Mouse (Mus musculus): ENCODE measurements around the gene Gng7.
A peak's percentile ranks its signal among the peaks of the same experiment; 100 is the strongest.
"Not testable (repeated sequence)": the region's sequence is repeated elsewhere in the genome, so short reads cannot be mapped to it uniquely, and the experiment has no call there.

The Gng7 gene

DNA sequence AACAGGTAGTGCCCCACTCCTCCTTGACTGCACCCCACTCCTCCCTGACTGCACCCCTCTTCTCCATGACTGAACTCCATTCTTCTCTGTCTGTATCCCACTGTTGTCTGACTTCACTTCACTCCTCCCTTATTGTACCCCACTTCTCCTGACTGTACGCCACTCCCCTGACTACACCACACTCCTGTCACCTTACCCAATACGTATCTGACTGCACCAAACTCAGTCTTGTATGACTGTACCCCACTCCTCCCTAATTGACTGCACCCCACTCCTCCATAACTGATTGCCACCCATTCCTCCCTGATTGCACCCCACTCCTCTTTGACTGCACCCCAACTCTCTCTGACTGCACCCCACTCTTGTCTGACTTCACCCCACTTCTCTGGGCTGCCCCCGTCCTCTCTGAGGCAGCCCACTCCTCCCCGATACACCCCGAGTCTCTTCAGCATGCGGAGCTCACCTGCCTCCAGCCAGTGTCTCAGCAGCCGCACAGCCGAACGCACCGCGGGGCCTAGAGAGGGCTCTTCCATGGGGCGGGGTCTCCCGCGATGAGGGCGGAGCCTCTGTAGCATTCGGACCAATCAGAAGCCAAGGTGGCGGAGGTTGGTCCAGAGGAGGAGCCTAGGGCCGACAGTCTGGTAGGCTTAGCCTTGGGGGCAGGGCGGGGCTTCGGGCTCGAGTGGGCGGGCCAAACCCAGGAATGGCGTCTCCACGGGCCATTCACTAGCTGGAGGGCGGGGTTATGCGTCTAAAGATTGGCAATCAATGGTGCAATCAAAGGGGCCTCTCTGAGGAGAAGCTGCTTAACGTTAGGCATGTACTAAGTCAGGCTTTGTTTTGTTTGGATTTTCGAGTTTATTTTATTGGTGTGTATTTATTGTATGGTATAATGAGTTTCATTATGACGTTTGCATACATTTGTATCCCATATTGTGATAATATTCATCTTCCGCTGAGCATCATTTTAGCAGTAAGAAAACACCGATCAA, at the start of gene Gng7:
TSS of gene Gng7 (minus strand) at position 553 of the 992 bp plus-strand sequence.
- peak; percentile 96 for DNase-seq (ENCODE audit: low read depth)

DNA sequence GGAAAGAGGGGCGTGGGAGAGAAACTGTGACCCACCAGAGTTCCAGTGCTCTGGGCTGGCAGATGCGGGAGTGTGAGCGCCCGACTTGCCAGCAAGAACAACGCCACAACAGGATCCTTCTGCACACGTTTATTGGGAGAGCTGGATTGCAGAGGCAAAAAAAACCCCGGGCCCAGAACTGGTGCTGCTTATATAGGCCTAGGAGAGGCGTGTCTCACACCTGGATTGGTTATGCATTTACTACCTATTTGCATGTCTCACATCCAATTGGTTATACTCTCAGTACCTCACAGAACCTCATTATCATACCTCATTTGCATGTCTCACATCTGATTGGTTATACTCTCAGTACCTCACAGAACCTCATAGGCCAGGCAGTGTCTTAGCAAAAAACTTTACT, 49.8 kb upstream of the Gng7 start:
- not testable (repeated sequence) for DNase-seq (ENCODE audit: low read depth)

DNA sequence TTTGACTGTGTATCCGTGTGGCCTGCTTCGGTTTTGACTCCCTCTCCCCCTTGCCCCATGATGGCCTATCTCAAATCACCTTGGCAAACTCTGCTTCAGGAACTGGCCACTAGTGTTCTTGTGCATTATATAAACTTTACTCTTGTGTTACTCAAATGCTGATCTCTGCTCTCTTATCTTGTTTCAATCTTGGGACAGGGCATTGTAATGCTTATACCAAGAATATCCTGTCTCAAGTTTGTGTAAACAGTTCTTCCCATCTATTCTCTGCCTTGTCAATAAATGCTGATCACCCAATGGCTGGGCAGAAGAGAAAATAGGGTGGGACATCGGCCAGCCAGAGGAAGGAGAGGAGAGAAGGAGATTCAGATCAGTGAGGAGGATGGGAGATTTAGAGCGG, 48.0 kb upstream of the Gng7 start:
- DNase-seq (ENCODE audit: low read depth), result no peak

DNA sequence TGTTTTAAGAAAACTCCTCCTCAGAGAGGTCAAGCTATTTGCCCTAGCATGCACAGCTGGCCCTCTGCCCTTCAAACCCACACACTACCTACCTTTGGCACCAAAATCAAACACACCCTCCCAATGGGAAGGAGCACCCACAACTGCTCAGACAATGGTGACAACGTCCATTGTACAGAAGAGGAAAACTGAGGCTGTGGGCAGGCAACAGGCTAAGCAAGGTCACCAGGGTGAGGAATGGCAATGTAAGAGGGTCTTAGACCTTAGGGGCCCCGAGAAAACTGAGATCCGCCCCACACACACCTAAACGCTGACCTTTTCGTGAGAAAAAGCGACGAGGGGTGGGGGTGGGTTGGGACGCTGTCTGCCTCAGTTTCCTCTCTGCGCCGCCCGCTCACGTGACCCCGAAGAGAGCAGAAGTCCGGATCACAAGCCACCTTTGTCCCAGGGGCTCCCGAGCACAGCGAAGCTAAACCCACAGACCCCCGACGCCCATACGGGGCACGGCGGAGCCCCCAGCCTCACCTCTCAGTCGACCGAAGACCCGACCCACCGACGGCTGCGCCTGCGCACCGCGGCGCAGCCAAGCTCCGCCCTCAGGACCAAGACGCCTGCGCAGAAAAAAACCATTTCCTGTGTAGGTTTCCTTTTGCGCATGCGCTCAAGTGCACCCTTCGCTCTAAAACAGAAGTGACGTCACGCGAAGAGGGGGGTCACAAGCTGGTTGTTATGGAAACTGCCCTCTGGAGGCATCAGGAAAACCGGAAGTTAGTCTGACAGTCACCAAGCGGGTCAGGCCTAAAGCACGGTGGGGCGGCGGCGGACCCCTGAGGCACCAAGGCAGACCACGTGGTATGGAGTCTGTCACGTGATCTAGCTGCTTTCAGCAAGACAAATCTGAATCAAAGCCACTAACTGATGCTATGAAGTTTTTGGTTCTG, 45.1 kb upstream of the Gng7 start, which contains the start of gene Sgta:
TSS of gene Sgta (minus strand) at position 579 of the 941 bp plus-strand sequence.
- DNase-seq (ENCODE audit: low read depth), result peak; percentile 100

DNA sequence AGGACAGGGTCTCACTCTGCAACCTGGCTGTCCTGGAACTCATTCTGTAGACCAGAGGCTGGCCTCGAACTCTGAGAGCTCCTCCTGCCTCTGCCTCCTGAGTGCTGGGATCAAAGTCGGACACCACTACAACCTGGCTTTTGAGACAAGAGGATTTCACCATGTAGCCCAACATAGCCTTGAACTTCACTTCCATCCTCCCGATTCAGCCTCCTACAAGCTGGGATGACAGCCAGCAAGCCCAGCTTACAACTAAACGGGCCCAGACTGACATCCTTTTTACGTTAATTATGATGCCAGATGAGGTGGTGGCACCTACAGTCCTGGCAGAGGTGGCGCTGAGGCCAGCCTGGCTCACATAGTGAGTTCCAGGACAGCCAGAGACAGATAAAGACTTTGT, 44.2 kb upstream of the Gng7 start:
- DNase-seq (ENCODE audit: low read depth), result no peak

DNA sequence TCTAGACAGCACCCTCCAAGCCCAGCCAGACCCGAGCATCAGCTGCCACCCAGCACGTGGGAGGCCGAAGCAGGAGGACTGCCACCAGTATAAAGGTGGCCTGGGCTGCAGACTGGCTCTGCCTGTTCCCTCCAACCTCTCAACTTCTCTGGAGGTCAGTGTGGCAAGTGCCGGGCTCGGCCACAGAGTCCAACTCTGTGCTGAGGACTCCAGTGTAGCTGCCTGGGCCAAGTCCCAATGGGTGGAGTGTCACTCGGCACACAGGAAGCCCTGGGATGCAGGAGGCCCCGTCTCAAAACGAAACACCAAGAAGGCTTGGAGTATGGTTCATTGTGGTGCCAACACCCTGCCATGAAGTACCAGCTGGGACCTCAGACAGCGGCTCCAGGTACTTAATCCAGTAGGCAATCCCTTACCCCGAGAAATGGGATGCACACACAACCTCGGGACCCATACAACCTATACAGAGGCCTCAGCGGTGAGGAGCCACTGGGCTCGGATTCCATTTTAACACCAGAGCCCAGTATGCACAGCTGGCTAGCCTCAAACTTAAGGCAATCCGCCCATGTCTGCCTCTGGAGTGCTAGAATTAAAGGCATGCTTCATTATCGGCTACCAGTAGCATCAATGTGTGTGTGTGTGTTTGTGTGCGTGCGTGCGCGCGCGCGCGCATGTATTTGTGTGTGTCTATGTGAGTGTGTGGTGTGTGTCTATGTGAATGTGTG, 42.8 kb upstream of the Gng7 start:
- no peak for DNase-seq (ENCODE audit: low read depth)

DNA sequence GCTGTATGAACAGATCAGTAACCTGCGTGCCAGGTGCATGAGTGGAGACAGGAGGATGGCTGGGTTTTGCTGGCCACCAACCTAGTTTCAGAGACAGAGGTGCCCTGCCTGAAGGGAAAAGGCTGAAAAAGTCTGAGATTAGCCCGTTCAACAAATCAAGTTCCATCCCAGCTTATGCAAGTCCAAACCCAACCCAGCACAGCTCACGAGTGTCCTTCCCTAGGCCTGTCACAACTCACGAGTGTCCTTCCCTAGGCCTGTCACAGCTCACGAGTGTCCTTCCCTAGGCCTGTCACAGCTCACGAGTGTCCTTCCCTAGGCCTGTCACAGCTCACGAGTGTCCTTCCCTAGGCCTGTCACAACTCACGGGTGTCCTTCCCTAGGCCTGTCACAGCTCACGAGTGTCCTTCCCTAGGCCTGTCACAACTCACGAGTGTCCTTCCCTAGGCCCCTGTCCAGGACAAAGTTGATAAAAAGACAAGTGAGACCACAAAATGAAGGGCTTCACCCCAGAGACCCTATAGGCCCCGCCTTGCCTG, 41.1 kb upstream of the Gng7 start:
- not testable (repeated sequence) for DNase-seq (ENCODE audit: low read depth)

DNA sequence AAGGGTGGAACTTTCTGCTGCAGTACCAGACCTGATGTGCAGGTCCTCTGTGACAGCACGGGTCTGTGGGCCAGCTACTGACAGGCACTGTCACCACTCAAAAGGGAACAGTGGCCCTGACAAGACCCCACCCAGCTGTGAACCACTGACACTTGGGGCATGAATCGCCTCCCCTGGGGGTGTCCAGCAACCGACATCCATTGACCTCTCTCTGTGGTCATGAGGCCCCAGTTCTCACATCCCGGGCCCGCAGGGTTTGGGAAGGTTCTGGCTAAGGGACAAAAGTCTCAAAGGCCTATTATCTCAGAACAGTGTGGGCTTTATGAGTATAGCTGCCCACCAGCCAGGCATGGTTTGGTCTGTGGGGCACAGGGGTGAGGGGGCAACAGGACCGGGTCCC, 40.4 kb upstream of the Gng7 start:
- no peak for DNase-seq (ENCODE audit: low read depth)

DNA sequence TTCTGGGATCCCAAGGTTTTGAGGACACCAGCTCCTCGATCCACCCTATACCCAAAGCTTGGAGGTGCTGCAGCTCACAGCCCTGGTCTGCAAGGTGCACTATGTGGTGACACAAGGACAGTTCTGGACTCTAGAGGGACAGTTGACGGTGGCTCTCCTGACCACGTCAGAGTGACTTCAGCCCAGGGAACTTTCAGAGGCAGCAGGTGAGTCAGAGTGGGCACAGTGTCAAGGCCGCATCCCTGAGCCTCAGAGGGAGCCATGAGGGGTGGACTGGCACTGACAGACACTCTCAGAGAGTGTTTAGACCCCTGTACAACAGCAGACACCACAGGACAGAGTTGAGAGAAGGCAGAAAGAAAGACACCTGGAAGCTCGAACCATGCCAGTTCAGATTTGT, 37.8 kb upstream of the Gng7 start:
- DNase-seq (ENCODE audit: low read depth), result no peak

DNA sequence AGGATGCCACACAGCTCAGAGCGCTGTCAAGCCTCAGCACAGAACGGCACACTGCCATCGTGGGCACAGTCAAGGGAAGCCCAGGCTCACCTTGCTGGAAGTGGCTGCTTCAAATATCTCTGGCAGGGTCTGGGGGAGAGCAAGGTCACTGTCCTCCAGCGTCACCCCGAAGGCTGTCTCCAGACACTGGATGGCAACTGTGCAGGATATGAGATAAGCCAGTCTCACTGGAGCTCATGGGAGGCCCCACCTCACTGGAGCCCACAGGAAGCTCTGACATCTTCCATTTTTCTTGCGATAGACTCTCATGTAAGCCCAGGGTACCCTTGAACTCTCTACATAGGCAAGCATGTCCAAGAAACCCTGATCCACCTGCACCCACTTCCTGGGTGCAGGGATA, 36.4 kb upstream of the Gng7 start:
- DNase-seq (ENCODE audit: low read depth), result no peak

DNA sequence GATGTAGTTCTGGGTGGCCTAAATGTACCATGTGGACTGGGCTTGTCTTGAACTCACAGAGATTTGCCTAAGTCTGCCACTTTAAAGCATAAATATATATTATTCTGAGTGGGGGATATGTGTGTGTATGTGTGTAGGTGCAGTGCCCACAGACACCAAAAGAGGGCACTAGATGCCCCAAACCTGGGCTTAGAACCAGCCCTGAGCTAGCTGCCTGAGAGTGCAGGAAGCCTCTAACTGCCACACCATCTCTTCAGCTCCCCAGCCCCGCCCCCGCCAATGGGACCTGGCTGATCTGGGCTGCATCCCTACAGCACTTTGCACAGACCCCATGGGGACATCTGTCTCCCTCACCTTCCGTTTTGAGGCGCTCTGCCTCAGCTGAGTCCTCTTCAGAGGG, 35.9 kb upstream of the Gng7 start:
- peak; percentile 70 for DNase-seq (ENCODE audit: low read depth)

DNA sequence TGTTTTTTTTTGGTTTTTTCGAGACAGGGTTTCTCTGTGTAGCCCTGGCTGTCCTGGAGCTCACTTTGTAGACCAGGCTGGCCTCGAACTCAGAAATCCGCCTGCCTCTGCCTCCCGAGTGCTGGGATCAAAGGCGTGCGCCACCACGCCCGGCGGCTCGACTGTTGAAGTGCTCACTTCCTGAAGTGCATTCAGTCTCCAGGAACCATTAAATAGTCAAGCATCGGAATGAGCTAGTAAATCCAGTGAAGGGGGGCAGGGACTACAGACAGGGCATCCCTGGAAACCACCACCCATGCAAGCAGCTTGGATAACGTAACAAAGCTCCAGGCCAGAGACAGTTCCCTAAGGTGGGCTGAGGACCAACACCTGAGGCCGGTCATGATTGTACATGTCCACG, 30.5 kb upstream of the Gng7 start:
- not testable (repeated sequence) for DNase-seq (ENCODE audit: low read depth)

DNA sequence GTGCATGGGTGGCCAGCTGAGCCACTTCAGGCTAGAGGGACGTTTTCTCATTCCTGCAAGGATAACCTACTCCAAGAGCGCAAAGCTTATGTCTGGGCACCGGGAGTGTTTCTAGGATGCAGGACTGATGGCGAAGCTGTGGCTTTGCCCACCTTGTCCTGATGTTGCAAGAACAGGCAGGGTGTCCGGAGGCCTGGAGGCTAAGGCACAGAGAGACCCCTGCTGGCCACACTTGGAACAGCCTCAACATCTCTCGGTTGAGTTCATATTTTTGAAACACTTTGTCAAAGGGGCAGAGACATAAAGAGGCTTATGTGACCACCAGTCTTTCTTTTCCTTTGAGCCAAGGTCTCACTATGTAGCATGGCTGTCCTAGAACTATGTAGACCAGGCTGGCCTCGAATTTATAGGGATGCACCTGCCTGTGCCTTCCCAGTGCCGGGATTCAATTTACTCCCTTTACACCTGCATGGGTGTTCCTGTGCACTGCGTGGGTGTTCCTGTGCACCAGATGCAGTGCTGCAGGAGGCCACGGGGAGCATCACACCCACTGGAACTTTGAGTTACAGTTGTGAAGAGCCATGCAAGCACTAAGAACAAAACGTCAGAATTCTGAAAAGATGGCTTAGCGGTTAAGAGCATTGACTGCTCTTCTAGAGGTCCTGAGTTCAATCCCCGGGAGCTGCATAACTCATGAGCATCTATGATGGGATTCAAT, 26.9 kb upstream of the Gng7 start:
- peak; percentile 89 for DNase-seq (ENCODE audit: low read depth)

DNA sequence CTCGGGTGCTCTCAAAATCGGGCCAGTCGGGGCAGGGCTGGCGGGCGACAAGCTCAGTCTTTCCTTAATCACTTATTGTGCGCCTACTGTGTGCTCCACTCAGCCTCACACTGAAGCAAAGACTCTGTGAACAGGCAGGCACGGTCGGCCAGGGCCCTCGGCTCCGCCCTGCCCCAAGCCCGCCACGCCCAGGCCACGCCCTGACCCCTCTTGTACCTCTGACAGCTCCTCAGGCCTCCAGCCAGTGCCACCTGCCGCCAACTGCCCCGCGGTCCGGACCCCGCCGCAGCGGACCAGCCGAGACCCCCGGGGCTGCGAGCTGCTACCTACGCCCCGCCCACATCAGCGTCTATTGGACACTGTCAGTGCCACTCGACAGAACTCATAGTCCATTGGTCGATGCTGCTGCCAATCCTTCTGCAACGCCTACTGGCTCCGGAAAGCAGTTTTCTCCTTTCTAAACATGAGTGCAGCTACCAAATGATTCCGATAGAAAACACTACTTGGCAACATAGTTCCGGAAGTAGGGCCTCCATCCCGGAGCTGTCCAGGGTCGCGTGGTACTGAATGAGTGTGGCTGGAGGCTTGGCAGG, 22.3 kb upstream of the Gng7 start, which contains the start of gene Slc39a3:
TSS of gene Slc39a3 (minus strand) at position 439 of the 593 bp plus-strand sequence.
- peak; percentile 99 for DNase-seq (ENCODE audit: low read depth)

DNA sequence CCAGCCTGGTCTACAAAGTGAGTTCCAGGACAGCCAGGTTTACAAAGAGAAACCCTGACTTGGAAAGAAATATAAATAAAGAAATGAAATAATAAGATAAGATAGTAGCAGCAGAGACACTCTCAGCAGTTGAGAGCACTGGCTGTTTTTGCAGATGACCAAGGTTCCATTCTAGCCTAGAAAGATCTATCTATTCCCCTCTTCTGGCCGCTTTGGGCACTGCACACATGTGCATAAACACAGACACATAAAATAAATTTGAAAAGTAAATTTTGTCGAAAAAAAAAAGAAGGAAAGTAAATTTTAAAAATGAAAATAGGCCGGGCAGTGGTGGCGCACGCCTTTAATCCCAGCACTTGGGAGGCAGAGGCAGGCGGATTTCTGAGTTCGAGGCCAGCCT, 21.5 kb upstream of the Gng7 start:
- peak; percentile 77 for DNase-seq (ENCODE audit: low read depth)

DNA sequence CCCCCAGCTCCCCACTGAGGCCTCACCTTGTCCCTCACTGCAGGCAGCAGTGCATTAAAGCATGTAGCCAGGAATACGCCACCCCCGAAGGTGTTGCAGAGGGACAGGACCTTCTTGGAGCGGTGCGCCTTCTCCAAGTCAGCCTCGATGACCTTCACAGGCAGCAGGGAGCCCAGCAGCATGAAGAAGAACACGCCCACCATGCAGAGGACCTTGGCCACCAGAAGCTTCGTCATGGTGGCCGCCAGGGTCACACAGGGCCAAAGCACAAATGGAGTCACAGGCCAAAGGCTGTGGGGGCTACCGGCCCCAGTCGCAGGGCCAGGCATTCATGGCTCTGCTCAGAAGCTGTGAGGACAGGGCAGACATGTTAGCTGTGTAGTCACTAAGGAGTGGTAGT, 18.8 kb upstream of the Gng7 start:
- DNase-seq (ENCODE audit: low read depth), result no peak

DNA sequence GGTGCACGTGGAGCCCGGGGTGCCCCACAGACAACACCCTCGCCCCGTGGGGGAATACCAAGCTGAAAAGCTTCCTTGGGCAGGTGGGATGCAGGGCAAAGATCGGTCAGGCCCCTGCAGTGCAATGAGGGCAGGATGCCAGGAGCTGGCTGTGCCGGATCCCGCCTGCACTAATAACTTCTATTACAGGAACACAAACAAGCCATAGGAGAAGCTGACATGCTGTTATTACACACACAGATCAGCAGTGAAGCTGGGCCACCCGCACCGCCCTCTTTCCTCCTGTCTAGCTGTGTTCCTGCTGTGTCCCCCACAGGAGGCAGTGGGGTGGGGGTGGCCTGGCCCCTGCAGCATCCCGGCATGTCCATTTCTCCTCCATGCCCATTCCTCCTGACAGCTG, 14.3 kb upstream of the Gng7 start:
- DNase-seq (ENCODE audit: low read depth), result no peak

DNA sequence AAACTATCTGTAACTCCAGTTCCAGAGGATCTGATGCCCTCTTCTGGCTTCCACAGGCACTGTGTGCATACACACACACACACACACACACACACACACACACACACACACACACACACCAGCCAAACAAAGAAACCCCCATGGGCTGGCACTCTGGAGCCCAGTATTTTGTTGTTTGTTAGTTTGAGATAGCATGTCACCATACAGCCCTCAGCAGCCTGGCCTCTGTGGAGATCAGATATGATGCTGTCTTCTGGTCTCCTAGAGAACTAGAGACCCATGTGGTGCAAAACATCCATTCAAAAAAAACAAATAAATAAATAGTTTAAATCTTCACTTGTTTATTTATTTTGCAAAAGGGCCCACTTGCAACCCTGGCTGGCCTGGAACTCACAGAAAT, 13.5 kb upstream of the Gng7 start:
- no peak for DNase-seq (ENCODE audit: low read depth)

DNA sequence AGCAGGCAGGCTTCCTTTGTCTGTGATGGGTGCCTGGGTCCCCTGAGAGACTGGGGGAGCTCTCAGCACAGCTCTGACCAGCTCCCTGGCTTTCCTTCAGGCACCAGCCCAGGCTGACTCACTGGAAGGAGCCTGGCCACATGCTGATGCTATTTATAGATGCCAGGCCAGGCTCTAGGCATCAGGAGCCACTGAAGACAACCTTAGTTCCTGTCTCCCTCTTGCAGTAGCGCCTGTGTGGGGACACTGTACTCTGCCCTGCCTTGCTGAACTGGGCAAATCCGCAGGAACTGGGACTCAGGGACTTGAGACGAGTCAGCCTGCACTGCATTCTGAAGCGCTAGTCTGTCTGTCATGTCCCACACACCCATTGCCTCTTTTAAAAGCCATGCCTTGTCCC, 12.6 kb upstream of the Gng7 start:
- peak; percentile 93 for DNase-seq (ENCODE audit: low read depth)

DNA sequence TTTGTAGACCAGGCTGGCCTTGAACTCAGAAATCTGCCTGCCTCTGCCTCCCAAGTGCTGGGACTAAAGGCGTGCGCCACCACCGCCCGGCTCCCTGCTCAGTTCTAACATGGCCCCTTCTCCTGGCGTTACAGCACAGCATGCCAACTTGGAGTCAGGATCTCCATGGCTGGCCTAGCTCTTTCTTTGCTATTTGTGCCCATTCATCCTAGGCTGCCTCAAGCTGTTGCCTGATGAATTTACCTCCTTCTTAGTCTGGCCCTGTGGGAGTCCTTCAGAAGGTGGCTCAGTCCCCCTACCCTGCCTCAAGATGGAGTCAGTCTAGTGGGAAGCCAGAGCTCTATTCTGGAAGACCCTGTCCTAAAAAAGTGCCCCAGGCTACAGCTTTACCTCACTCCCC, 12.1 kb upstream of the Gng7 start:
- DNase-seq (ENCODE audit: low read depth), result no peak
